Mouse (Mus musculus) forebrain, embryonic 11.5 days (tissue): ENCODE data around the gene Sez6l. TPM values are rescaled to one million over a fixed set of nuclear protein-coding genes. Genes with fewer than 3 reads are reported as not detected.

Source experiments
- ATAC-seq: fragments of 200-750 bp; cut with Nextera tagmentation; replicated peaks from 2 replicates; pipeline ENCODE4 v1.8.0; 2017; ENCODE audit warnings: moderate TSS enrichment; ENCODE audit not compliant: low FRiP score
- DNase-seq: peaks from one replicate; pipeline ENCODE4 v3.0.0-alpha.2; 2017; ENCODE audit warnings: low spot score
- H3K27ac ChIP-seq: fragments of 300-500 bp; sonication (generic); 2 replicates; pipeline ENCODE4 v1.5.1; 2014; ENCODE audit warnings: low read depth, low read length
- H3K27me3 ChIP-seq: fragments of 300-500 bp; sonication (generic); 2 replicates; pipeline ENCODE4 v1.6.1; 2014; ENCODE audit warnings: mild to moderate bottlenecking, low read length, mixed read lengths; ENCODE audit not compliant: control insufficient read depth, insufficient read depth
- H3K36me3 ChIP-seq: fragments of 300-500 bp; sonication (generic); 2 replicates; pipeline ENCODE4 v1.6.1; 2014; ENCODE audit warnings: mild to moderate bottlenecking, low read length, moderate library complexity, mixed read lengths; ENCODE audit not compliant: control insufficient read depth, insufficient read depth
- H3K4me1 ChIP-seq: fragments of 300-500 bp; sonication (generic); replicated peaks from 2 replicates; pipeline ENCODE4 v1.6.1; 2014; ENCODE audit warnings: low read length, mixed read lengths; ENCODE audit not compliant: control insufficient read depth, insufficient read depth
- H3K4me2 ChIP-seq: fragments of 300-500 bp; sonication (generic); 2 replicates; pipeline ENCODE4 v1.6.1; 2014; ENCODE audit warnings: low read depth, mild to moderate bottlenecking, low read length, moderate library complexity, mixed read lengths; ENCODE audit not compliant: severe bottlenecking
- H3K4me3 ChIP-seq: fragments of 300-500 bp; sonication (generic); 2 replicates; pipeline ENCODE4 v1.5.1; 2014; ENCODE audit warnings: low read depth, low read length
- H3K9ac ChIP-seq: fragments of 300-500 bp; sonication (generic); 2 replicates; pipeline ENCODE4 v1.6.1; 2014; ENCODE audit warnings: low read length
- H3K9me3 ChIP-seq: fragments of 300-500 bp; sonication (generic); 2 replicates; pipeline ENCODE4 v1.6.1; 2016; ENCODE audit warnings: low read length, mixed read lengths; ENCODE audit not compliant: control insufficient read depth
- whole genome bisulfite sequencing: fragments of 180-500 bp; shearing (Covaris S2); extraction: QIAGEN DNeasy Blood & Tissue Kit; methylation state at CpG from one replicate; pipeline ENCODE4 v1.1.7; 2014; 5-methylcytosine and 5-hydroxymethylcytosine counted together
- polyA plus RNA-seq: library from polyadenylated mRNA; unstranded; fragments of >200 nt; fragmentation: Nextera tagmentation; extraction: Ambion mirVana; gene quantifications from 2 replicates; pipeline ENCODE4 v1.2.1, GENCODE M21; 2014

Gene Sez6l
- polyA plus RNA-seq, 1 experiment from 2014 or later: 4.8 TPM

- no peaks in the 10 kb centered on the region; the same call in 1 of the 2 replicates for H3K9me3 ChIP-seq
- no peak overlapping the region for H3K4me2 ChIP-seq
- no peak overlapping the region for H3K4me3 ChIP-seq
- no peak overlapping the region for H3K27ac ChIP-seq
- H3K27me3 ChIP-seq: no peaks in the 10 kb centered on the region
- H3K9ac ChIP-seq: no peak overlapping the region
- 71% methylated on average over 6 of the region's 6 CpGs for WGBS
- DNase-seq (no peak), ATAC-seq (no peak)
- no peaks in the 10 kb centered on the region for H3K4me1 ChIP-seq
- no peaks in the 10 kb centered on the region for H3K36me3 ChIP-seq
Measured at GRCm38 (mm10) chr5:112470144-112470543, 106.8 kb downstream of the Sez6l start.

GRCm38 (mm10) chr5:112468986-112469581 lies 107.9 kb downstream of the Sez6l start:
- Histone ChIP-seq H3K9ac (no peak overlapping the region), H3K4me3 (no peak overlapping the region), H3K27me3 (no peaks in the 10 kb centered on the region), H3K27ac (no peak overlapping the region), H3K36me3 (no peaks in the 10 kb centered on the region), H3K9me3 (no peaks in the 10 kb centered on the region; the same call in 1 of the 2 replicates), H3K4me1 (no peaks in the 10 kb centered on the region), H3K4me2 (no peak overlapping the region)
- ATAC-seq: no peak
- DNase-seq: no peak
- 82% methylated on average over 4 of the region's 4 CpGs for WGBS

- WGBS: 81% methylated on average over 6 of the region's 6 CpGs
- ATAC-seq: no peak
- Histone ChIP-seq H3K9me3 (no peaks in the 10 kb centered on the region; the same call in 1 of the 2 replicates), H3K4me1 (no peaks in the 10 kb centered on the region), H3K27ac (no peak overlapping the region), H3K4me2 (no peak overlapping the region), H3K36me3 (no peaks in the 10 kb centered on the region), H3K9ac (no peak overlapping the region), H3K4me3 (no peak overlapping the region), H3K27me3 (no peaks in the 10 kb centered on the region)
- no peak for DNase-seq
Measured at GRCm38 (mm10) chr5:112466331-112466730, 110.7 kb downstream of the Sez6l start.

- Histone ChIP-seq H3K36me3 (no peaks in the 10 kb centered on the region), H3K4me3 (no peak overlapping the region), H3K4me2 (no peak overlapping the region), H3K9me3 (no peaks in the 10 kb centered on the region; the same call in 1 of the 2 replicates), H3K27ac (no peak overlapping the region), H3K9ac (no peak overlapping the region), H3K27me3 (no peaks in the 10 kb centered on the region), H3K4me1 (no peaks in the 10 kb centered on the region; the same call in 1 of the 2 replicates)
- DNase-seq: no peak
- WGBS: 71% methylated on average over 3 of the region's 3 CpGs
- ATAC-seq: no peak
Measured at GRCm38 (mm10) chr5:112459903-112460302, 117.1 kb downstream of the Sez6l start.

GRCm38 (mm10) chr5:112454966-112455555 lies 121.9 kb downstream of the Sez6l start:
- Histone ChIP-seq H3K9ac (no peak overlapping the region), H3K9me3 (no peaks in the 10 kb centered on the region; the same call in 1 of the 2 replicates), H3K36me3 (no peaks in the 10 kb centered on the region), H3K4me1 (no peaks in the 10 kb centered on the region; the same call in 1 of the 2 replicates), H3K4me3 (no peak overlapping the region), H3K27me3 (no peaks in the 10 kb centered on the region), H3K4me2 (no peak overlapping the region), H3K27ac (no peak overlapping the region)
- ATAC-seq (no peak), DNase-seq (no peak)
- 68% methylated on average over 12 of the region's 12 CpGs for WGBS

- WGBS: 82% methylated on average over 9 of the region's 9 CpGs
- Histone ChIP-seq H3K9ac (no peak overlapping the region), H3K36me3 (no peaks in the 10 kb centered on the region)
Measured at GRCm38 (mm10) chr5:112453088-112453487, 123.9 kb downstream of the Sez6l start.

GRCm38 (mm10) chr5:112448747-112449440 lies 128.1 kb downstream of the Sez6l start, which contains the start of gene Gm6588:
Gm6588 (plus strand) TSS chr5:112449426.
- no peak within 1 kb of the TSS for H3K4me2 ChIP-seq
- H3K27ac ChIP-seq: no peak within 1 kb of the TSS
- no peaks in the 10 kb centered on the region for H3K27me3 ChIP-seq
- no peak for DNase-seq
- no peaks in the 10 kb centered on the region for H3K36me3 ChIP-seq
- WGBS: 67% methylated on average over 18 of the region's 18 CpGs
- no peak within 1 kb of the TSS for H3K9ac ChIP-seq
- no peak within 1 kb of the TSS for H3K4me3 ChIP-seq
- H3K4me1 ChIP-seq: no peaks in the 10 kb centered on the region
- no peak for ATAC-seq
- no peaks in the 10 kb centered on the region for H3K9me3 ChIP-seq

More at GRCm38 (mm10) chr5:112453088-112453487, 123.9 kb downstream of the Sez6l start:
- ATAC-seq (no peak), DNase-seq (no peak)
- Histone ChIP-seq H3K4me3 (no peak overlapping the region), H3K9me3 (no peaks in the 10 kb centered on the region; the same call in 1 of the 2 replicates), H3K4me1 (no peaks in the 10 kb centered on the region), H3K27me3 (no peaks in the 10 kb centered on the region), H3K4me2 (no peak overlapping the region), H3K27ac (no peak overlapping the region)

- H3K9me3 ChIP-seq: no peaks in the 10 kb centered on the region
- ATAC-seq (no peak), DNase-seq (no peak)
- 69% methylated on average over 10 of the region's 10 CpGs for WGBS
- H3K36me3 ChIP-seq: no peaks in the 10 kb centered on the region
- H3K27me3 ChIP-seq: no peaks in the 10 kb centered on the region
- H3K4me3 ChIP-seq: no peak overlapping the region
- no peak overlapping the region for H3K9ac ChIP-seq
- no peaks in the 10 kb centered on the region for H3K4me1 ChIP-seq
- H3K27ac ChIP-seq: no peak overlapping the region
- H3K4me2 ChIP-seq: no peak overlapping the region
Measured at GRCm38 (mm10) chr5:112438535-112438934, 138.4 kb downstream of the Sez6l start.
